Mouse (Mus musculus): ENCODE results near the gene Cavin1.

Cavin1 gene

GRCm38 (mm10) chr11:100957915-100958469, 12.7 kb downstream of the Cavin1 start:
- 35% methylated on average over 6 of the region's 6 CpGs for WGBS

- 2% methylated on average over 5 of the region's 5 CpGs for WGBS
Observed at GRCm38 (mm10) chr11:100957244-100957643, 13.4 kb downstream of the Cavin1 start.

GRCm38 (mm10) chr11:100949540-100949939, 21.1 kb downstream of the Cavin1 start:
- 100% methylated on average over 1 of the region's 1 CpGs for WGBS

GRCm38 (mm10) chr11:100948317-100948716, 22.4 kb downstream of the Cavin1 start:
- 49% methylated on average over 4 of the region's 4 CpGs for WGBS

- WGBS: 33% methylated on average over 4 of the region's 4 CpGs
Observed at GRCm38 (mm10) chr11:100946862-100947261, 23.8 kb downstream of the Cavin1 start.

GRCm38 (mm10) chr11:100942388-100942787, 28.3 kb downstream of the Cavin1 start:
- WGBS: 91% methylated on average over 1 of the region's 1 CpGs

- WGBS: 1% methylated on average over 29 of the region's 29 CpGs
Observed at GRCm38 (mm10) chr11:100939512-100940151, 31.1 kb downstream of the Cavin1 start, which contains the start of gene Stat3. Gene Stat3 (minus strand): TSS chr11:100939540.

GRCm38 (mm10) chr11:100938711-100939511, 31.8 kb downstream of the Cavin1 start:
- WGBS: under 1% methylated on average over 46 of the region's 48 CpGs

- WGBS: 15% methylated on average over 5 of the region's 5 CpGs
Observed at GRCm38 (mm10) chr11:100938112-100938511, 32.6 kb downstream of the Cavin1 start.

- WGBS: 74% methylated on average over 4 of the region's 4 CpGs
Observed at GRCm38 (mm10) chr11:100937295-100937694, 33.4 kb downstream of the Cavin1 start.

- 82% methylated on average over 8 of the region's 8 CpGs for WGBS
Observed at GRCm38 (mm10) chr11:100935373-100936355, 35.0 kb downstream of the Cavin1 start.

GRCm38 (mm10) chr11:100931254-100931921, 39.3 kb downstream of the Cavin1 start:
- WGBS: 42% methylated on average over 12 of the region's 12 CpGs

GRCm38 (mm10) chr11:100930611-100931010, 40.1 kb downstream of the Cavin1 start:
- 85% methylated on average over 7 of the region's 7 CpGs for WGBS

- 88% methylated on average over 3 of the region's 3 CpGs for WGBS
Observed at GRCm38 (mm10) chr11:100927386-100927785, 43.3 kb downstream of the Cavin1 start.

GRCm38 (mm10) chr11:100924386-100924919, 46.2 kb downstream of the Cavin1 start:
- WGBS: 94% methylated on average over 1 of the region's 1 CpGs

- WGBS: 85% methylated on average over 4 of the region's 4 CpGs
Observed at GRCm38 (mm10) chr11:100920887-100921624, 49.6 kb downstream of the Cavin1 start.

- 95% methylated on average over 5 of the region's 5 CpGs for WGBS
Observed at GRCm38 (mm10) chr11:100918007-100918406, 52.7 kb downstream of the Cavin1 start.

- WGBS: 91% methylated on average over 4 of the region's 4 CpGs
Observed at GRCm38 (mm10) chr11:100916432-100916971, 54.2 kb downstream of the Cavin1 start.

GRCm38 (mm10) chr11:100915063-100915462, 55.6 kb downstream of the Cavin1 start:
- 92% methylated on average over 3 of the region's 3 CpGs for WGBS

- WGBS: 48% methylated on average over 5 of the region's 5 CpGs
Observed at GRCm38 (mm10) chr11:100914415-100914814, 56.3 kb downstream of the Cavin1 start.
